Mouse (Mus musculus): ENCODE results near the gene Rab19. TPM values are rescaled to one million over a fixed set of nuclear protein-coding genes. Genes with fewer than 3 reads are reported as not detected.

The Rab19 gene
- total and polyA plus RNA-seq, 3 experiments = 0.10 TPM; not detected in 2

DNA sequence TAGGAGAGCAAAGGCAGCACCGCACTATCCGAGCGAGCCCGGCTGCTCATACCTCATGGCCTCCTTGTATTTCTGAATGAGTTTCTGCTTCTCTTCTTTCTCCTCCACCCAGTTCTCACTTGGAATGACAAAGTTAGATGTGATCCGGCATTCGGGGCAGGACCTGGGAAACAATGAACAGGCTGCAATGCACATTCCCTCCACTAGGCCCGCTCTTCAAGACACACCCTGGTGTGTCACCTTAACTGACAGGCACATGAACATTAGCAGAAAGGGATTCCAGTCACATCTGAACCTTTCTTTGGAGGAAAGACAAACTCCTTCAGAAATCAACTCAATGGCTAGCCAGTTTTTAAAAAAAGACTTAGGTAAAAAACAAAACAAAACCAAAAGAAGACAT is 19.4 kb downstream of the Rab19 start:
- Histone ChIP-seq H3K4me1 (ENCODE audit: control insufficient read depth in 1 of 2, insufficient read depth in 2 of 2, low read length in 2 of 2) (no peaks in the 10 kb centered on the region), H3K79me2 (ENCODE audit: control insufficient read depth, insufficient read depth, low read length, poor library complexity) (no peaks in the 10 kb centered on the region), H3K27me3 (ENCODE audit: control insufficient read depth in 1 of 2, insufficient read depth in 2 of 2, low read length in 2 of 2) (no peaks in the 10 kb centered on the region), H3K36me3 (ENCODE audit: control insufficient read depth in 1 of 2, insufficient read depth in 2 of 2, low read length in 2 of 2) (no peaks in the 10 kb centered on the region), H3K27ac (ENCODE audit: control insufficient read depth, low read depth, low read length) (no peak overlapping the region), H3K4me3 (ENCODE audit: control insufficient read depth in 1 of 2, insufficient read depth in 1 of 2, low read depth in 2 of 2, low read length in 2 of 2) (no peak overlapping the region), H3K9me3 (replicated peaks; ENCODE audit: insufficient read depth, low read length) (no peaks in the 10 kb centered on the region), H3K9ac (ENCODE audit: control insufficient read depth, low read depth, low read length, poor library complexity, severe bottlenecking) (no peak overlapping the region)
- peak; percentile 46 for DNase-seq (ENCODE audit: low read depth, low spot score)
- TF ChIP-seq ZNF384 (IDR thresholded peaks at IDR 0.05; ENCODE audit: low read depth, low read length) (no peak), CTCF (IDR thresholded peaks at IDR 0.05 in 2 of 3, conservative IDR thresholded peaks at IDR 0.05 in 1 of 3; ENCODE audit: control insufficient read depth in 1 of 3, insufficient read depth in 1 of 3, low read depth in 2 of 3, low read length in 3 of 3, poor library complexity in 1 of 3, severe bottlenecking in 1 of 3) (peak; percentile 23 to 64 (median 40); a peak in 4 of 6 replicates), TAL1 (IDR thresholded peaks at IDR 0.05; ENCODE audit: low read length) (no peak), CHD1 (IDR thresholded peaks at IDR 0.05; ENCODE audit: low read depth, low read length) (no peak)

DNA sequence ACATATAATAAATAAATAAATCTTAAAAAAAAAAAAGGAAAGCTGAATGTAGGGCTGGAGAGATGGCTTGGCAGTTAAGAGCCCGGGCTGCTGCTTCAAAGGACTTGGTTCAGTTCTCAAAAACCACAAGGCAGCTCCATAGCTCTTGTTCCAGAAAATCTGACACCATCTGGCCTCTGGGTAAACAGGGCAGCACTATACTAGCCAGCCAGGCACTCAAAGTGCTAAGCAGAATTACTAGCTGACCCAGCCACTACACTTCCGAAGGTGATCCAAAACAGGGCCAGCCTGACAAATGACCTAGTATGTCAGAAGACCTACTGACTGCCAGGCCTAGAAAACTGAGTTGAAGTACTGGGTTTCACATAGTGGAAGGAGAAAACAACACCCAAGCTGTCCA is 22.2 kb downstream of the Rab19 start:
- H3K9ac ChIP-seq (ENCODE audit: control insufficient read depth, low read depth, low read length, poor library complexity, severe bottlenecking) = no peak overlapping the region
- no peak overlapping the region for H3K4me3 ChIP-seq (ENCODE audit: control insufficient read depth in 1 of 2, insufficient read depth in 1 of 2, low read depth in 2 of 2, low read length in 2 of 2)
- H3K36me3 ChIP-seq (ENCODE audit: control insufficient read depth in 1 of 2, insufficient read depth in 2 of 2, low read length in 2 of 2) = peaks cover 0 to 9% of the 10 kb centered on the region in 2 experiments; a peak in 3 of 4 replicates
- H3K4me1 ChIP-seq (ENCODE audit: control insufficient read depth in 1 of 2, insufficient read depth in 2 of 2, low read length in 2 of 2) = peaks cover 0 to 9% of the 10 kb centered on the region in 2 experiments; a peak in 2 of 4 replicates
- H3K79me2 ChIP-seq (ENCODE audit: control insufficient read depth, insufficient read depth, low read length, poor library complexity) = no peaks in the 10 kb centered on the region
- H3K9me3 ChIP-seq (replicated peaks; ENCODE audit: insufficient read depth, low read length) = no peaks in the 10 kb centered on the region
- no peak overlapping the region for H3K27ac ChIP-seq (ENCODE audit: control insufficient read depth, low read depth, low read length)
- DNase-seq (ENCODE audit: low read depth, low spot score) = no peak
- TF ChIP-seq BHLHE40 (IDR thresholded peaks at IDR 0.05; ENCODE audit: borderline replicate concordance, low read depth, low read length) = no peak
- TF ChIP-seq MAFK (IDR thresholded peaks at IDR 0.05; ENCODE audit: borderline replicate concordance, low read depth, low read length) = no peak
- no peak for TF ChIP-seq JUND (IDR thresholded peaks at IDR 0.05; ENCODE audit: low read depth, low read length)
- TF ChIP-seq ZNF384 (IDR thresholded peaks at IDR 0.05; ENCODE audit: low read depth, low read length) = no peak
- no peak for TF ChIP-seq GATA1 (IDR thresholded peaks at IDR 0.05; ENCODE audit: low read depth, low read length)
- no peak for TF ChIP-seq MYB (IDR thresholded peaks at IDR 0.05; ENCODE audit: low read depth, low read length)
- no peak for TF ChIP-seq ZC3H11A (IDR thresholded peaks at IDR 0.05; ENCODE audit: low read depth, low read length)
- no peak for TF ChIP-seq E2F4 (IDR thresholded peaks at IDR 0.05; ENCODE audit: borderline replicate concordance, low read depth, low read length)
- no peak for TF ChIP-seq CHD2 (IDR thresholded peaks at IDR 0.05; ENCODE audit: low read length)
- no peak for TF ChIP-seq TCF12 (IDR thresholded peaks at IDR 0.05; ENCODE audit: low read depth, low read length)
- no peak for TF ChIP-seq HCFC1 (IDR thresholded peaks at IDR 0.05; ENCODE audit: low read depth, low read length)
- no peak for TF ChIP-seq SMC3 (IDR thresholded peaks at IDR 0.05; ENCODE audit: low read depth, low read length)
- H3K27me3 ChIP-seq (ENCODE audit: control insufficient read depth in 1 of 2, insufficient read depth in 2 of 2, low read length in 2 of 2) = no peaks in the 10 kb centered on the region

DNA sequence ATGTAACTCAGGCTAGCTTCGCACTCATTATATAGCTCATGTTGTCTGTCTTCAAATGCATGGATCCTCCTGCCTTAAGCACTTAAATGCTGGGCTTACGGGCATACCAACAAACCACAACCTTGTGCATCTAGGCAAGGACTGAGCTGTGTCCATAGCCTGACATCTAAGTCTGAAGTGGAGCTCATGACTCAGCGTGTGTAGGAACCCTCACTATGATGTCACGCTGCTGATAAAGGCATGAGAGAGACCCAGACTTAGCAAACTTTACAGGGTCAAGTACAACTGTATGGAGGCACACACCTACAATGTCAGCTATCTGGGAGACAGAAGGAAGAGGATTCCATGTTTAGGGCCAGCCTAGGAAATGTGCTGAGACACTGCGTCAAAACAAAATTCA is 25.5 kb downstream of the Rab19 start:
- Histone ChIP-seq H3K27me3 (ENCODE audit: control insufficient read depth in 1 of 2, insufficient read depth in 2 of 2, low read length in 2 of 2) (no peaks in the 10 kb centered on the region), H3K9ac (ENCODE audit: control insufficient read depth, low read depth, low read length, poor library complexity, severe bottlenecking) (no peak overlapping the region), H3K4me3 (ENCODE audit: control insufficient read depth in 1 of 2, insufficient read depth in 1 of 2, low read depth in 2 of 2, low read length in 2 of 2) (no peak overlapping the region), H3K9me3 (replicated peaks; ENCODE audit: insufficient read depth, low read length) (no peaks in the 10 kb centered on the region), H3K79me2 (ENCODE audit: control insufficient read depth, insufficient read depth, low read length, poor library complexity) (peaks cover 1% of the 10 kb centered on the region; the same call in 1 of the 2 replicates), H3K36me3 (ENCODE audit: control insufficient read depth in 1 of 2, insufficient read depth in 2 of 2, low read length in 2 of 2) (peaks cover 3 to 9% of the 10 kb centered on the region in 2 experiments; a peak in 3 of 4 replicates), H3K27ac (ENCODE audit: control insufficient read depth, low read depth, low read length) (no peak overlapping the region), H3K4me1 (ENCODE audit: control insufficient read depth in 1 of 2, insufficient read depth in 2 of 2, low read length in 2 of 2) (peaks cover 0 to 9% of the 10 kb centered on the region in 2 experiments; a peak in 2 of 4 replicates)
- DNase-seq (ENCODE audit: low read depth, low spot score) = peak; percentile 61
- TF ChIP-seq NRF1 (IDR thresholded peaks at IDR 0.05; ENCODE audit: insufficient read depth, low read depth, low read length, poor library complexity, severe bottlenecking) (no peak), GATA1 (IDR thresholded peaks at IDR 0.05; ENCODE audit: low read depth, low read length) (peak; percentile 53; the same call in 1 of the 2 replicates), ETS1 (IDR thresholded peaks at IDR 0.05; ENCODE audit: low read depth, low read length) (0 out of 2 replicates have a peak, but pooled peaks have one; percentile 11), TBP (IDR thresholded peaks at IDR 0.05; ENCODE audit: low read depth, low read length) (0 out of 2 replicates have a peak, but pooled peaks have one; percentile 5)

Measured in MEL (cell line).